Comparison of ENCODE assay signal across 22 mouse cellular contexts in the genomic region with DNA sequence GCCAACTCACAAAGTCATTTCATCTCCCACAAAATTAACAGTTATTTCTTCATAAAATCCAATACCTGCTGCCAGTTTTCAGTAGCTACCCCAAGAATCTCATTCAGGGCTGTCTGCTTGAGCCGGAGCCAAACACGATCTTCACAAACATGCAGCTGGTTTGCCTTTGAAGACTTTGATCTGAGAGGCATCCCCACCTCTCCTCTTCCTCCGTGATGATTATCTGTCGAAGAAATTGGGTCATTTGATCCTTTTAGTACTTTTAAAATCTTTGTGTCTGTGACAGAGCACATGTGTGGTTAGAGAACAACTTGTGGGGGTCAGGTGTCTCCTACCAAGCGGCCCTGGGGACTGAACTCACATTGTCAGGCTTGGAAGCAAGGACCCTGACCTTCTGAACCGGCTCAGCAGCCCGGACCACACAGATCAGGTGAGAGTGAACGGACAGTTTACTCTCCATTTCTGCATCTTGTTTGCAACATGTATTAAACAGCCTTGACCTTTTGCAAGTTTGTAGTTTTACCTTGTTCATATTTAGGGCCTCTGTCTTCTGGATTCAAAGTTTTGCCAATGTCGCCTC. TPM values are rescaled to one million over a fixed set of nuclear protein-coding genes. Genes with fewer than 3 reads are reported as not detected.
DNase-seq lines count a peak whose midpoint lies in the region; ATAC-seq lines count a peak whose summit lies in the region.
"Had no signal": no experiment of that assay in that cellular context is flagged by ENCODE, and none has a peak within 500 bp of the region (broad histone marks: within the 10 kb centered on the region; RNA-seq: fewer than 3 reads in every experiment).

No protein-coding gene starts in this region.

- H3K4me3 ChIP-seq in heart, embryonic 10.5 days: no peak overlapping the region
- no peak overlapping the region for H3K4me3 ChIP-seq in heart, embryonic 11.5 days (ENCODE audit: low read depth, low read length)
- H3K4me3 ChIP-seq in midbrain, embryonic 11.5 days (ENCODE audit: low read depth, low read length): no peak overlapping the region
- H3K4me3 ChIP-seq: embryonic facial prominence, embryonic 10.5 days; forebrain, embryonic 13.5 days; heart, embryonic 12.5 days; hindbrain, embryonic 10.5 days had no signal

- H3K4me1 ChIP-seq in heart, embryonic 10.5 days: no peaks in the 10 kb centered on the region
- no peaks in the 10 kb centered on the region for H3K4me1 ChIP-seq in heart, embryonic 11.5 days (ENCODE audit: control insufficient read depth, insufficient read depth, low read length)
- no peaks in the 10 kb centered on the region; the same call in 1 of the 2 replicates for H3K4me1 ChIP-seq in midbrain, embryonic 11.5 days (ENCODE audit: control insufficient read depth, insufficient read depth, low read length)
- H3K4me1 ChIP-seq: heart, embryonic 12.5 days had no signal

- no peak for ATAC-seq in heart, embryonic 11.5 days (replicated peaks; ENCODE audit: insufficient number of reproducible peaks, low FRiP score, low TSS enrichment)
- ATAC-seq in midbrain, embryonic 11.5 days (ENCODE audit: low FRiP score): no peak
- ATAC-seq: activated CD4-positive, CD25-positive, alpha-beta regulatory T cell, adult 4 months; forebrain, embryonic 13.5 days; forebrain, postnatal 0 days; Patski had no signal

- H3K4me2 ChIP-seq in heart, embryonic 11.5 days: no peak overlapping the region
- no peak overlapping the region for H3K4me2 ChIP-seq in midbrain, embryonic 11.5 days
- H3K4me2 ChIP-seq: forebrain, embryonic 13.5 days; heart, embryonic 12.5 days; hindbrain, embryonic 14.5 days had no signal

- H3K27me3 ChIP-seq in heart, embryonic 10.5 days (ENCODE audit: insufficient read depth, poor library complexity, severe bottlenecking): no peaks in the 10 kb centered on the region
- H3K27me3 ChIP-seq in heart, embryonic 11.5 days (ENCODE audit: control insufficient read depth, insufficient read depth, low read length): no peaks in the 10 kb centered on the region
- no peaks in the 10 kb centered on the region for H3K27me3 ChIP-seq in midbrain, embryonic 11.5 days (ENCODE audit: control insufficient read depth, insufficient read depth, low read length)
- H3K27me3 ChIP-seq: forebrain, embryonic 13.5 days; heart, embryonic 12.5 days; Patski had no signal

- DNase-seq in heart, embryonic 10.5 days (ENCODE audit: low spot score): peak; percentile 68
- peak; percentile 11 to 53 for DNase-seq in thymus, adult 18-20 months
- peak; percentile 65 for DNase-seq in thymus, postnatal 14 days
- no peak for DNase-seq in midbrain, embryonic 11.5 days (ENCODE audit: low spot score, missing footprints)
- no peak for DNase-seq in testis, postnatal 10 days (ENCODE audit: low spot score)
- no peak for DNase-seq in layer of hippocampus, adult 8-10 months (ENCODE audit: low spot score in 2 of 2)
- DNase-seq: adrenal gland, postnatal 14 days; cerebellum, adult 18-20 months; cerebellum, adult 9-11 months; forebrain, postnatal 0 days; heart, adult 18-20 months had no signal

- H3K9ac ChIP-seq in heart, embryonic 11.5 days (ENCODE audit: low read depth, low read length): no peak overlapping the region
- no peak overlapping the region for H3K9ac ChIP-seq in midbrain, embryonic 11.5 days (ENCODE audit: low read length)
- H3K9ac ChIP-seq: forebrain, embryonic 13.5 days; forebrain, postnatal 0 days; heart, embryonic 12.5 days; hindbrain, embryonic 14.5 days had no signal

- no peak overlapping the region for H3K27ac ChIP-seq in heart, embryonic 10.5 days
- no peak overlapping the region for H3K27ac ChIP-seq in heart, embryonic 11.5 days (ENCODE audit: low read depth, low read length)
- H3K27ac ChIP-seq in midbrain, embryonic 11.5 days (ENCODE audit: low read depth, low read length): no peak overlapping the region
- H3K27ac ChIP-seq: embryonic facial prominence, embryonic 10.5 days; forebrain, embryonic 13.5 days; hindbrain, embryonic 10.5 days; hindbrain, embryonic 14.5 days had no signal

- 75% methylated on average over 9 of the region's 9 CpGs for WGBS in heart, embryonic 10.5 days
- 74% methylated on average over 9 of the region's 9 CpGs for WGBS in heart, embryonic 11.5 days (ENCODE audit: insufficient replicate concordance)
- WGBS in midbrain, embryonic 11.5 days: 86% methylated on average over 9 of the region's 9 CpGs

- H3K9me3 ChIP-seq in heart, embryonic 10.5 days: no peaks in the 10 kb centered on the region
- no peaks in the 10 kb centered on the region for H3K9me3 ChIP-seq in heart, embryonic 11.5 days (replicated peaks; ENCODE audit: control insufficient read depth, low read length)
- H3K9me3 ChIP-seq in midbrain, embryonic 11.5 days (ENCODE audit: control insufficient read depth, low read length): no peaks in the 10 kb centered on the region
- H3K9me3 ChIP-seq: embryonic facial prominence, embryonic 10.5 days; forebrain, embryonic 13.5 days; heart, embryonic 12.5 days; hindbrain, embryonic 10.5 days had no signal

- no peaks in the 10 kb centered on the region for H3K36me3 ChIP-seq in heart, embryonic 10.5 days
- H3K36me3 ChIP-seq in heart, embryonic 11.5 days (ENCODE audit: control insufficient read depth, insufficient read depth, low read length): no peaks in the 10 kb centered on the region
- H3K36me3 ChIP-seq in midbrain, embryonic 11.5 days (ENCODE audit: control insufficient read depth, insufficient read depth, low read length): no peaks in the 10 kb centered on the region
- H3K36me3 ChIP-seq: heart, embryonic 12.5 days had no signal

RNA-seq across cellular contexts. Expression of a gene that starts 5.8 kb away (rescaled TPM):
- polyA plus RNA-seq in heart, embryonic 10.5 days (2016; fragmentation: Nextera tagmentation; extraction: Ambion mirVana): 1.7 and 3.3 TPM in 2 replicates
- polyA plus RNA-seq in heart, embryonic 11.5 days (2014; fragmentation: Nextera tagmentation; extraction: Ambion mirVana): 1.6 and 1.8 TPM in 2 replicates
- 6.3 and 6.5 TPM in 2 replicates for polyA plus RNA-seq in midbrain, embryonic 11.5 days (2014; fragmentation: Nextera tagmentation; extraction: Ambion mirVana)
- total RNA-seq in layer of hippocampus, adult 8-10 months (2022): 10 to 100 TPM; 11.0 to 16.5 (median 15.2) TPM

RNA-seq across cellular contexts. Expression of a gene that starts 16.8 kb away (rescaled TPM):
- not detected in 2 replicates for polyA plus RNA-seq in heart, embryonic 10.5 days (2016; fragmentation: Nextera tagmentation; extraction: Ambion mirVana)
- polyA plus RNA-seq in heart, embryonic 11.5 days (2014; fragmentation: Nextera tagmentation; extraction: Ambion mirVana): 0.14 and 0.16 TPM in 2 replicates
- polyA plus RNA-seq in midbrain, embryonic 11.5 days (2014; fragmentation: Nextera tagmentation; extraction: Ambion mirVana): not detected in 2 replicates
- total RNA-seq in layer of hippocampus, adult 8-10 months (2022): 10 to 100 TPM; 23.0 to 25.0 (median 24.7) TPM
- total RNA-seq: heart, adult 18-20 months; heart, postnatal 25 days had no signal
- polyA plus RNA-seq: embryonic facial prominence, embryonic 10.5 days; embryonic facial prominence, embryonic 14.5 days; heart, embryonic 12.5 days; hindbrain, embryonic 10.5 days; Patski had no signal

RNA-seq across cellular contexts. Expression of a gene that starts 53.6 kb away (rescaled TPM):
- 8.9 and 12.4 TPM in 2 replicates for polyA plus RNA-seq in heart, embryonic 10.5 days (2016; fragmentation: Nextera tagmentation; extraction: Ambion mirVana)
- 6.8 and 8.2 TPM in 2 replicates for polyA plus RNA-seq in heart, embryonic 11.5 days (2014; fragmentation: Nextera tagmentation; extraction: Ambion mirVana)
- polyA plus RNA-seq in midbrain, embryonic 11.5 days (2014; fragmentation: Nextera tagmentation; extraction: Ambion mirVana): 17.6 and 18.3 TPM in 2 replicates
- 100 to 1,000 TPM; 144 to 189 (median 169) TPM for total RNA-seq in layer of hippocampus, adult 8-10 months (2022)

RNA-seq across cellular contexts. Expression of a gene that starts 54.2 kb away (rescaled TPM):
- not detected in 2 replicates for polyA plus RNA-seq in heart, embryonic 10.5 days (2016; fragmentation: Nextera tagmentation; extraction: Ambion mirVana)
- not detected in 2 replicates for polyA plus RNA-seq in heart, embryonic 11.5 days (2014; fragmentation: Nextera tagmentation; extraction: Ambion mirVana)
- not detected in 2 replicates for polyA plus RNA-seq in midbrain, embryonic 11.5 days (2014; fragmentation: Nextera tagmentation; extraction: Ambion mirVana)
- total RNA-seq in layer of hippocampus, adult 8-10 months (2022): 1 to 10 TPM; 1.9 to 4.0 (median 3.0) TPM
- polyA plus RNA-seq: activated CD4-positive, CD25-positive, alpha-beta regulatory T cell, adult 4 months; embryonic facial prominence, embryonic 10.5 days; heart, embryonic 12.5 days; heart, embryonic 16.5 days had no signal

Comparison
In these comparisons a context has a peak if more than half of its experiments do, and no peak if none do; other contexts are left out.
1. DNase-seq: peak in heart, embryonic 10.5 days (single experiment), thymus, adult 18-20 months (2 of 2) and thymus, postnatal 14 days (single experiment); none in midbrain, embryonic 11.5 days (single experiment), testis, postnatal 10 days (single experiment) and layer of hippocampus, adult 8-10 months (0 of 2).